Mouse (Mus musculus) cerebellum, adult 2 months (tissue): Measurements from ENCODE around the gene Tmem131. TPM values are rescaled to one million over a fixed set of nuclear protein-coding genes. Genes with fewer than 3 reads are reported as not detected.

ENCODE experiments used
- DNase-seq, 2 experiments: peaks; one replicate each; pipeline ENCODE4 v3.0.0; 2021
- H3K27ac ChIP-seq: fragments of 200-500 bp; 2 replicates; pipeline ENCODE4 v1.5.1; 2012; ENCODE audit warnings: low read length, control low read depth, inconsistent platforms; ENCODE audit not compliant: insufficient read depth
- H3K27me3 ChIP-seq: fragments of 200-500 bp; 2 replicates; pipeline ENCODE4 v1.6.1; 2012; ENCODE audit warnings: inconsistent platforms, mild to moderate bottlenecking, low read length, moderate library complexity; ENCODE audit not compliant: control insufficient read depth, insufficient read depth
- H3K4me1 ChIP-seq: fragments of 200-500 bp; 2 replicates; pipeline ENCODE4 v1.6.1; 2011; ENCODE audit warnings: low read length; ENCODE audit not compliant: control insufficient read depth, insufficient read depth
- H3K4me3 ChIP-seq: fragments of 200-500 bp; replicated peaks from 2 replicates; pipeline ENCODE3; 2011; ENCODE audit warnings: mild to moderate bottlenecking, low read depth, low read length, control low read depth; ENCODE audit not compliant: insufficient read depth
- CTCF ChIP-seq: fragments of 200-500 bp; IDR thresholded peaks from 2 replicates; pipeline ENCODE4 v1.5.1; 2011; ENCODE audit warnings: low read depth, mild to moderate bottlenecking, control low read depth, low read length, moderate library complexity, borderline replicate concordance; ENCODE audit not compliant: insufficient read depth
- POLR2A ChIP-seq: fragments of 200-500 bp; IDR thresholded peaks from 2 replicates; pipeline ENCODE4 v1.6.1; 2011; ENCODE audit warnings: low read length, control low read depth, borderline replicate concordance; ENCODE audit not compliant: insufficient read depth
- WGBS: fragments of 180-500 bp; shearing (Covaris S2); methylation state at CpG from one replicate; pipeline ENCODE4 v1.1.7; 2018; 5-methylcytosine and 5-hydroxymethylcytosine counted together
- polyA plus RNA-seq: library from polyadenylated mRNA; depleted of rRNA; stranded (reverse); fragments of >200 nt; gene quantifications from 2 replicates; pipeline ENCODE4 v1.2.3, GENCODE M21; 2012

Gene Tmem131
- polyA plus RNA-seq, 1 experiment, result 31.4 TPM

DNA sequence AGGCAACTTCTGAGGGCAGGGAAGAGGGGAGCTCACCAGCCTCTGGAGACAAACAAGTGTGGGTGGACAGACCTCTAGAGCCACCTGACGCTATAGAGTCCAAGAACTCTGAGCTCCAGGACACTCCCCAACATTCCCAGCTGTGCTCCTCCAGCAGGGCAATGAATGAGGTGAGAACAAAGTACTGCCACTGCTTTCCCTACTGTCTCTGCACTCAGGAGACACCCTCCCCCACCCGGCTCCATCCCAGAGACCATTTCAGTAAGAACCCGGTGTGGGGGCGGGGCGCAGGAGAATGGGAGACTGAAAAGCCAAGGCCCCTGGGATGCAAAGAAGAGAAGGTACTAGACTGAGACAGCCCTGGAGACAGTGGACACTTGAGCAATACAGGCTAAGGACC lies 98.4 kb downstream of the Tmem131 start:
- Histone ChIP-seq H3K27ac (no peak overlapping the region), H3K27me3 (no peaks in the 10 kb centered on the region), H3K4me1 (no peaks in the 10 kb centered on the region), H3K4me3 (no peak overlapping the region)
- WGBS, result 56% methylated on average over 5 of the region's 5 CpGs
- no peak for DNase-seq
- TF ChIP-seq POLR2A (no peak), CTCF (no peak)

- DNase-seq, result no peak
- no peak overlapping the region for H3K4me3 ChIP-seq
- no peaks in the 10 kb centered on the region for H3K27me3 ChIP-seq
- H3K4me1 ChIP-seq, result no peaks in the 10 kb centered on the region
- H3K27ac ChIP-seq, result no peak overlapping the region
- 20% methylated on average over 1 of the region's 1 CpGs for WGBS
- TF ChIP-seq POLR2A, result no peak
- no peak for TF ChIP-seq CTCF
Measured at GRCm38 (mm10) chr1:36841806-36842205, 101.7 kb downstream of the Tmem131 start.

- H3K27me3 ChIP-seq, result no peaks in the 10 kb centered on the region
- WGBS, result 93% methylated on average over 2 of the region's 2 CpGs
- TF ChIP-seq CTCF (no peak), POLR2A (no peak)
- no peak overlapping the region for H3K27ac ChIP-seq
- no peaks in the 10 kb centered on the region for H3K4me1 ChIP-seq
- no peak for DNase-seq
- H3K4me3 ChIP-seq, result no peak overlapping the region
Measured at GRCm38 (mm10) chr1:36840959-36841358, 102.5 kb downstream of the Tmem131 start.

DNA sequence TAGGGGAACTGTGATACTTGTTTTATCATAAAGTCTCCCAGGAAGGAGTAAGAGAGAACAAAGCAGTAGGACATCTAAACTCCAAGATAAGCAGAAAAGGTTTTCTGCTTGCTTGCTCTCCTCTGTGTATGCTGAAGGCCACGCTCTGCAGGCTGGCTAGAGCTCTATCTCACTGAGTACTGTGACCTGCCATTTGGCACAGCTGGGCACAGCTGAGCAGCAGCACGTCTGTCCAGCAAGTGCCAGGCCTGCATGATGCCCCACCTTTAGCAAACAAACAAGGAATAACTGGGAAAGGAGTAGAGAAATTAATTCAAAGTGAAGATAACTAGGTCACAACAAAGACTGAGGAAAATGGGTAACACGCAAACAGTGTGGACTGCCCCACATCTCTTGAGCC lies 103.6 kb downstream of the Tmem131 start:
- TF ChIP-seq CTCF (no peak), POLR2A (no peak)
- Histone ChIP-seq H3K4me1 (no peaks in the 10 kb centered on the region), H3K27ac (no peak overlapping the region), H3K27me3 (no peaks in the 10 kb centered on the region), H3K4me3 (no peak overlapping the region)
- no peak for DNase-seq
- WGBS, result 75% methylated on average over 3 of the region's 3 CpGs

GRCm38 (mm10) chr1:36836274-36836954 lies 107.1 kb downstream of the Tmem131 start:
- no peak for TF ChIP-seq POLR2A
- 77% methylated on average over 12 of the region's 12 CpGs for WGBS

DNA sequence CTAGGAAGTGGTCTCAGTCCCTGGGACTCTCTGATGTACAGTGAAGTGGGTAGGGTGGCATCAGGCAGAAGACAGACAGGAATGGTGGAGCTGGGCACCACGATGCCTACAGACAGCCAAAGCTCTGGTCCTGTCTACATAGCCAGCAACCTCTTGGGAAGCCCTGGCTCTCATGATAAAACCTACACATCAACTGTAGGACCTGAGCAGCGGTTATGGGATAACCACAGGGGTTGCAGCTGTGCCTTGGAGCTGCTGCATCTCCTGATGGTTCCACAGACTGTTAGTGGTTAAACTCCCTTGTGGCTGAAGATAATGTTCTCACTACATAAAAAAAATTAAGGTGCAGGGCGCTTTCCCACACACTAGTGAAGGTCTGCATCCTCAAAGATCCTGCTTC lies 107.9 kb downstream of the Tmem131 start:
- 96% methylated on average over 3 of the region's 3 CpGs for WGBS
- no peak overlapping the region for H3K4me3 ChIP-seq
- H3K27ac ChIP-seq, result no peak overlapping the region
- no peak for TF ChIP-seq POLR2A
- no peak for TF ChIP-seq CTCF
- no peaks in the 10 kb centered on the region for H3K4me1 ChIP-seq
- no peak for DNase-seq
- H3K27me3 ChIP-seq, result no peaks in the 10 kb centered on the region

More at GRCm38 (mm10) chr1:36836274-36836954, 107.1 kb downstream of the Tmem131 start:
- Histone ChIP-seq H3K4me3 (no peak overlapping the region), H3K27ac (no peak overlapping the region), H3K4me1 (no peaks in the 10 kb centered on the region), H3K27me3 (no peaks in the 10 kb centered on the region)
- DNase-seq, result no peak

GRCm38 (mm10) chr1:36834090-36834489 lies 109.4 kb downstream of the Tmem131 start:
- Histone ChIP-seq H3K27ac (no peak overlapping the region), H3K27me3 (no peaks in the 10 kb centered on the region), H3K4me3 (no peak overlapping the region), H3K4me1 (no peaks in the 10 kb centered on the region)
- WGBS, result 85% methylated on average over 7 of the region's 7 CpGs
- TF ChIP-seq POLR2A (no peak), CTCF (no peak)
- DNase-seq, result no peak

DNA sequence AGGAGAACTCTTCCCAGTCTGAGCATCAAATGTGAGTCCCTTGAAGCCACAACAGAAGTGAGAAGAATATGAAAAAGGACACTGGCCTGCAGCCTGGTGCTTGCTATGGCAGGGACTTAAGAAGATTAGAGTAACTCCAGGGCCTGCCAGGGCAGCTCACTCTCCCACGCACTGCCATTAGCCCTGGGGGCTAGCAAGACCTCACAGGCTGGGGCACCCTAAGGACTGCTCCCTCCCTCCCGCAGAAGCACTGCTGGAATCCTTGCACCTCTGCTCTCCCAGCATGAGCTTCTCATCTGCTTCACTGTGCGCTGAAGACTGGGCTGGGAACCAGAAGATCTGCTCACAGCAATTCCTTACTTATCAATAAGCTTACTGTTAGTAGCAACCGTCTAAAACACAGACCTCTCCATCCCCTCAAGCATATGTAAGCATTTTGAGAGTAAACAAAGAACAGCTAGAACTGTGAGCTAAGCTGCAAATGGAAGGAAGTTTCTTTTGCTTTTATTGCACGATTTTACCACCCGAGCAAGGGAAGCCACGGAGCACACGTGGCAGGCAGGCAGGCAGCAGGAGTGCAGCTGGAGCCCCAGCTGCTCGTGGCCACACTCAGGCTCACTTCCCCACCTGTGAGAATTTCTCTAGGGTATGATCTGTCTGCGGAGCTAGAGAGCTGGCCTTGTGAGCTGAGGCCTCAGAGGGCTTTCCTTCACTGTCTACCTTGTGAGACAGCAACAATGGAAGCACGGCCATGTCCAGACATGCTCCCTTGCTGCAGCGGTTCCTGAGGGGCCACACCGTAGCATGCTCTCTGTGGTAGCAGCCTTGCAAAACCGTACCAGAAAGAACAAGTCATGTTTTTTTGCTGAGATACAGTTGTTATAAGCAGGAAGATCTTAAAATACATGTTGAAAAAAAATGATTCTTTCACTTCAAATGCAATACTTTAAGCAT lies 112.3 kb downstream of the Tmem131 start:
- TF ChIP-seq CTCF, result no peak
- no peak for TF ChIP-seq POLR2A
- H3K27me3 ChIP-seq, result no peaks in the 10 kb centered on the region
- no peak overlapping the region for H3K4me3 ChIP-seq
- WGBS, result 75% methylated on average over 14 of the region's 14 CpGs
- H3K27ac ChIP-seq, result no peak overlapping the region
- no peaks in the 10 kb centered on the region for H3K4me1 ChIP-seq
- no peak for DNase-seq
